Mouse (Mus musculus) Muller cell, postnatal 12 days (primary cell): ENCODE results near the gene Elmod3.

Experiments
- DNase-seq: peaks from one replicate; pipeline ENCODE4 v3.0.0-alpha.2; 2015; ENCODE audit errors: inconsistent ontology term

The Elmod3 gene

DNA sequence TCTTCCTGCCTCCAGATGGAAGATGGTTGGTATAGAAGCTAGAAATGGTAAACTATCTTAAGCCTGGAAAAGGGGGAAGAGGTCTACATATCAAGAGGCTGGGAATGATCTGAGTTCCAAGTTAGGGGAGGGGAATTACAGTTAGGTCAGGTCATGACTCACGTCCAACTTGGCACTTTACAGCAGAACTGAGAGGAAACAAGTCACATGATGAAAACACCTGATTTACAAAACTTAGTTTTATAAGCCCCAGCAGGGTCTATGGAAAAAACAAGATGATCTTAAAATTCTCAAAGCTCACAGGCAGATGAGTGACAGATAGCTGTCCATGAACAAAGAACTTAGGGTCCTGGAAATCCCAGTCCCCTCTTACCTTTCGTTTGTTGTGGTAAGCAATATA lies 16.9 kb upstream of the Elmod3 start:
- DNase-seq: no peak

DNA sequence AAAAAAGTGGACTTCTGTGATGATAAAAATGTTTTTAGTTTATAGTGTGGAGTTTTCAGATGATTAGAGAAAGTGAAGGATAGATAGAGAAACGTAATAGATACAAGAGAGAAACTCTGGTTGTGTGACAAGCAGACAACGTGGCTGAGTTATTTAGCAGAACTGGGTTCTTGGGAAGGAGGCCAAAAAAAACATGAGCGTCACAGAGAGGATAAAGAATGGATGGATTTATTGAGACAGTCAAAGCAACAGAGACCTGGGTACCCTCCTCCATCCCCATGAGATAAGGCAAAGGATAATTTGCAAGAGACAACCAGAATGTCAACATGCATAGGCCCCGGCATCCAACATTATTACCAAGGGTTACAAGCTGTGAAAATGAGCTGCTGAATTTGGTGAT lies 12.0 kb upstream of the Elmod3 start:
- no peak for DNase-seq

DNA sequence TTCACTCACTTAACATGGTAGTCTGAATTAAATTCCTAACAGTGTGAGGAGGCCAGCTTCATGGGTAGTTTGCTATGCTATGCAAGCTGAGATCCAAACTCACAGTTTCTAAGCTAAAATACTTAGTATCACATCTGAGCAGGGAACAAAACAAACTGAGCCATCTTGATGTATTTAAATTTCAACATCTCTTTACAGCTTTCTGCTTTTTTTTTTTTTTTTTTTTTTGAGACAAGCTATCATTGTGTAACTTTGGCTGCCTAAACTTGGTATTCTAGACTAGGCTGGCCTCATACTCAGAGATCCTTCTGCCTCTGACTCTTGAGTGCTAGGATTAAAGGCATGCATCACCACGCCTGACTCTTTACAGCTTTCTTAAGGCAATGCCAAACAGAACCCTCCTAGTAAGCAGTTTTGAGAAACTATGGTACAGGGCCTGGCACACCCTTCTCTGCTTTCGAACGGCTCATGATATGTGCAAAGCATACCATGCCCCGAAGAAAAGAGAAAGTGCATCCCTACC lies 10.5 kb upstream of the Elmod3 start:
- no peak for DNase-seq

DNA sequence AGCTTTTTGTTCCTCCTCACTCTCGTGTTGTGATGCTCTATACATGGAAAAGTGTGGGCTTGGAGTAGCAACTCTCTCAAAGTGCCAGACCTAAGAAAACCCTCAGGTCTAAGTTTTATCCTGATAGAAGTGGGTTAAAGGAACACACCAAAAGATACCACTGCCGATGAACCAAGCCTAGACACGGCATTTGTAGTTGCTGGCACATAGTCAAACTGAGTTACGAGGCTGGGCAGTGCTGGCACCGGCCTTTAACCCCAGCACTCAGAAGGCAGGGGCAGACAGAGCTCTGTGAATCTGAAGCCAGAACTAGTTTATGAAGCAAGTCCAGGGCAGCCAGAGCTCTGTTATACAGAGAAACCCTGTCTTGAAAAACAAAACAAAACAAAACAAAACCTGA lies 9.5 kb upstream of the Elmod3 start:
- no peak for DNase-seq

DNA sequence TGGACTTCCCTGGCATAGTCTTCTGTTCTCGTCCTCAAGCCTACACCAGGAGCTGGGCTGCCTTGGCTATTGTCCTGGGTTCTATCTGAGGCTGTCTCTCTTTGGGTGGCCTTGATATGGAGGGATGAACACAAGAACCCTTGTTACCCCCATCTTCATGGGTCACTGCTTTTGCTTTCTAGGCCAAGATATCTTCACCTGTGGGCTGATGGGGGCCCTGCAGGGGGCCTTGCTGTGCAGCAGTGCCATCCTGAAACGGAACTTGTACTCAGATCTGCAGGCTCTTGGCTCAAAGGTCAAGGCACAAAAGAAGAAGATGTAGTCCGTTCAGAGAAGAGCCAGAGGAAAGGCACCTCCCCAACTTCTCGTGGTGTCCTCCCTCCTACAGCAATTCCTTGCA lies 8.8 kb upstream of the Elmod3 start:
- no peak for DNase-seq

DNA sequence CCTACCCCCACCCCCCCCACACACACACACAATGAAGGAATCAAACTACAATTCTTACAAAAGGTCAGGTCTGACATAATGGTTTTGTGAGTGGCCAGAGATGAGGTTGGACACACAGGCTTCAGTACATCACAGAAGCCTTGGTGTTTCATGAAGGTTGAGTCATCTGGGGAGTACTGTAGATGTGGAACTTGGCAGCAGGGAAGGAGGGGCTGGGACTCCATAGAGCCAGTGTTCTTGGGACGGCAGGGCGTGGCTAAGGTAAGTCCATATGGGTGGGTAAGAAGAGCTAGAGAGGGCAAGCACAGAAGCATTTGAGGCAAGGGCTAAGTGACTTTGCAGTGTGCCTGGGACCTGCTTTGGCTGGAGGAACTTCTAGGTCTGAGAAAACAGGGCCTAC lies 5.9 kb upstream of the Elmod3 start:
- DNase-seq: no peak

DNA sequence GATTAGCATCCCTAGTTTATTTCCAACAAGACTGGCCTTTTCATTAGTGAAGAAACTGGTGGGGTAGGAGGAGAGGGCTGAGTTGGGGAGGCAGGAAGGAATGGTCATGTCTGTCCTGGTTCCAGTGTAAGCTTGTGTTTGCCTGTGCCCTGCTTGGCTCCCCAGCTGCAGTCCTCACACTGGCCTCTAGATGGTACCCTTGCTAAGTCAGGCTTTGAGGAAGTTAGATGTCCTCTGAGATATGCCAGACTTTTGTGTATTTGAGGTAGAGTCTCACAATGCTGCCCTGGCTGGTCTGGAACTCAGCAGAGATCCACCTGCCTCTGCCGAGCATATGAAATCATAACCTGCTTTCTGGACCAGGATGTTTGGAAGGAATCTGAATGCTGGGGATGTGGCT lies 3.5 kb upstream of the Elmod3 start:
- peak; percentile 54 for DNase-seq

DNA sequence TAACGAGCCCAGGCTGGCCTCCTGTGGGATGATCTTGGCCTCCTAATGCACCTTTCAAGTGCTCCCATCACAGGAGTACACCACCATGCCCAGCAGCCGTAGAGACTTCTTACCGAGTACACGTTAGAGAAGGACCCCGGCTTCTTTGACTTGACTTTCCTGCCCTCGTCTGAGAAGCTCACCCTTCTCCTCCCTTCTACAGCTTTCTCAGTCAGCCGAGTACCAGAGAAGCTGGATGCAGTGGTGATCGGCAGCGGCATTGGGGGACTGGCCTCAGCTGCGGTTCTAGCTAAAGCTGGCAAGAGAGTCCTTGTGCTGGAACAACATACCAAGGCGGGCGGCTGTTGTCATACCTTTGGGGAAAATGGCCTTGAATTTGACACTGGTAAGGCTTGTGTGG lies 2.6 kb upstream of the Elmod3 start:
- DNase-seq: no peak

DNA sequence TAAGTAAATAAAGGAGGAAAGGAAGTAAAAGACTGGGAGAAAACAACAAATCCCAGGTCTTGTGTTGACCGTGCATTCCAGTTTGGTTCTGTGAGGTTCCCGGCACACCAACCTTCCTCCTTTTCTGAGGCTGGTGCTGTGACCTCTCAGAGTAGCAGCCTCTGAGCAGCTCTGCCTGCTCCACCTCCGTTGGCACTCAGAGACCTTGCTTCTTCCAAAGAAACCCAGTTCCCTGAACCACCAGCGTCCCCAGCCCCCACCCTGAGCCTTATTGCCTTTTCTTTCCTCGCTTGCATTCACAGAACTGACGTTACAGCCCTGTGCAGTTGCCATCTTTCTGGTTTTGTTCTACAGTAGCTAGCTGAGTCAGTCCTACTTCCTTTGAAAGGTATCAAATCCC lies 2.0 kb upstream of the Elmod3 start:
- DNase-seq: no peak

DNA sequence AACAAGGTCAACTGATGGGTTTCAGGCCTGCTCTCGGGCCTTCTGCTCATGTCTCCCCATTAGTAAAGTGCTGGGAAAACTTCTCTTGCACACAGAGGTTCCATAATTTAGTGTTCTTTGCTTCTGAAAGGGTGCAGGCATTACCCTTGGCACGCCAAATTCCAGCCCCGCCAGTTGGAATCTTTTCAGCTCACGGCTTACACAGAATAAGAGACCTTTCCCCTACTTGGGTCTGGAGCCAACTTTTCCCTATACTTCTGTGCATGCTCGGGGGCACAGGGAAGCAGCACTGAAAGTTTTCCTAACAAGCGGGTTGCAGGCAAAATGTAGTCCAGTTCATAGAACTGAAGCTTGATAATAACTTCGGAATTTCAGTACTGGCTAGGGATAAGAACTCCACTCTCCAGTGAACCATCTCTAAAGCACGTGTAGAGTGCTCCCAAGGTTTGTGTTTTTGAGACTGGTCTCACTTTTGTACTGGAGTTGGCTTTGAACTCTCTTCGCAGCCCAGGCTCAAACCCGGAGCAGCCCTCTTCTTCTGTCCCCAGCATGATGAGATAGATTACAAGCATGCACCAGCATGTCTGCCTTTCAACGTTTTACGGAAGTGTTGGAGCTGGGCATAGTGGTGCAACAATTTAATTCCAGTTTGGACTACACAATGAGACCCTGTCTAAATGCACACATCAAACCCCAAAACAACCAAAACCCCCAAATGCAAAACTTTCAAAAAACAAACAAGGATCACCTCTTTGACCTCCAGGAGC lies 761 bp upstream of the Elmod3 start:
- no peak for DNase-seq

DNA sequence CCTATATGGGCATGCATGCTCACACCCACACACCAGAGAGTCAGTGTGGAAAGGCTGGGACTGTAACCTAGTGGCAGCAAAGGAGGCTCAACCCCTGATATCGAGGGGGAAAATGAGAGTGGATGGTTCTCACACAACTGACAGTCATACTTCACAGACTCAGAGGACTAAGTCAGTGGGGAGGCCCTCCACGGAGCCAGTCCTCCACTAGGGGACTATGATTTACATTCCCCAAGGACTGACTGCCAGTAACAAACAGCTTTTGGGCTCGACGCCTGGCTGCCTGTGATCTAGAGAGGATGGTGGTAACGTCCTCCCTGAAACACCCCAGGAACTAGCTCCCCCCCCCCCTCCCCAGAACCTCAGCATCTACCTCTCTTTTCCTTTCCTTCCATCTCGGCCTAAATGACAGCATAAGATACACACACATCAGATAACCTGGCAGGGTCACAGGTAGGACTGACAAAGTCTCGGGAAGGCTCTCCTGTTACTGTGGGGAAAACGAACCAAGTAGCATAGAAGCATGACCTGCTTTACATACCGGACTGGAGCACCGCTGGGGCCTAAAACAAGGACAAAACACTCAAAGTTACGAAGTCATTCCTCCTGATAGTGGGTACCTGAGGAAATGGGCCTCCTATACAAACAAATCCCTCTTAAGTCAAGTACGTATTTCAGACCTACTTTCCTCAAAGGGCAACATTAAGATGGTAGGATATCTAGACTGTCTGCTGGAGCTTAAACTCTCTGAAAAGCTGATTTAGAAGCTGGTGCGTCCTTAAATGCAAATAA lies 934 bp downstream of the Elmod3 start:
- peak; percentile 9 for DNase-seq

DNA sequence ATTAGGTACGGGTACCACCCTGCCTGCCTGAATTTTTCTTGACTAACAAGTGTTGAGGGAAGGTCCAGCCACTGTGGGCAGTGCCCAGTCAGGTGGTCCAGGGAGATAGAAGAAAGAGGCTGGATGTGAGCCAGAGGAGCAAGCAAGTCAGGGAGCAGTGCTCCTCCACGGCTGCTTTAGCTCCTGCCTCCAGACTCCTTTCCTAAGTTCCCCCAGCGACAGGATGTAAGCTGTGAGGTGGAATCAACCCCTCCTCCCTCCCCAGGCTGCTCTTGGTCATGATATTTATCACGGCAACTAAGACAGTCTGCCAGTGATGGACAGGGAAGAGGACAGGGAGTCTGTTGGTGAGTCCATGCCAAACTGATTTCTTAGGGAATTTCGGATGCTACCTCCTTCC lies 4.3 kb downstream of the Elmod3 start:
- no peak for DNase-seq

DNA sequence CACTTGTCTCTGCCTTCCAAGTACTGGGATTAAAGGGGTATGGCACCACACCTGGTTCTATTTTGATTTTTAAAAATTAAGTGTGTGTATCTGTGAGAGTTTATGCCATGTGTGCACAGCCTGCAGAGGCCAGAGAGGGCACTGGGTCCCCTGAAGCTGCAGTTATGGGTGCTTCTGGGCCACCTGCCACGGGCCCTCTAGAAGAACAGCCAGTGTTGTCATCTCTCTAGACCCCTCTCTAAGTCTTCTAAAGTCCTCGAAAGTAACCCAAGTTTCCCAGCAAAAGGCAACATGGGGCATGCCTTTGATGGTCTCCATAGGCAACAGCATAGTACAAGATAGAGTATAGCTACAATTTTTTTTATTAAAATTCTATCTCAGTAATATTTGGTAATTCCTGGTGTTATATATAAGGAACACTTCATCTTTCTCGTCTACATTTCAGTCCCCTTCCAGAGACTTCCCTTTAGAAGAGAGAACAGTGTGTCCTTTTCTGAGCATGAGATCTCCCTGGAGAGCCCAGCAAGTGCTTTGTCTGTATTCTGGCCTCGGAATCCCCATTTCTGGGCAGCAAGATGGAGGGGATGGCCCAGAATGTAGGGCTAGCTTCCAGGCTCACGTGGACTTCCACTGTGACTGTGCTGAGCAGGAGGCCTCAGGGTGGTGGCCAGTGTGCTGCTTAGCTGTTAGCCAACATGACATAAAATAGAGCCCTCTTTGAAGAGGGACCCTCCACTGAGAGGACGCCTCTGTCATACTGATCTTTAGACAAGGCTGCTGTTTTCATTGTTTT lies 5.0 kb downstream of the Elmod3 start:
- DNase-seq: no peak

DNA sequence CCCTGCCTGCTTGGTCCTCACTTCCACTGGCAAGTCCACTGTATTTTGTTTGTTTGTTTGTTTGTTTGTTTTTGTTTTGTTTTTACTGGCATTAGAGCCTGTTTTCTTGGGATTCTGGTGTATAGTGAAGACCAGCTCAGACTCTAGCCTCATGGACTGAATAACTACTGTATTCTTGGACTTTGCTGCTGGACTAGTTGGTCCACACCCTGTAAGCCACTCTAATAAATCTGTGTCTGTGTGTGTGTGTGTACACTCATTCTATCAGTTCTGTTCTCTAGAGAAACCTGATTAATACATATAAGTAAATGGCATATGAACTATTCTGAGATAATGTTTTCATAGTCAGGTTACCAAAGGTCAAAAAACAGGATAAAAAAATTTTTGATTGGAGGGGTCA lies 8.1 kb downstream of the Elmod3 start:
- no peak for DNase-seq

DNA sequence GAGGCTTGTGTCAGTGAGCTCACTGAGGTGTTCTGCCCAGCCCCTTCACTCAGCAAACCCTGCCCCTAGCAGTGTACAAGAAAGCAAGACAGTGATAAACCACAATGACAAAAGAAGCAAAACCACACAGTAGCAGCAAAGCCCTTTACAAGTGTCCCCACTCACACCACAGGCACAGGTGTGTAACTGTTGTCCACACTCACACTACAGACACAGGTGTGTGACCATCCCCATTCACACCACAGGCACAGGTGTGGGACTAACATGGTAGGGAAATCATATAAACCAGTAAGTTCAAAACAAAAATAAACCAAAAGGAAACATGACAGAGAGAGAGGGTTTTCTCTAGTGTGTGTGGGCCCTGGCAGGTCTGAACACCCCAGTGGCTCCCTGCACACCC lies 9.9 kb downstream of the Elmod3 start:
- DNase-seq: no peak

DNA sequence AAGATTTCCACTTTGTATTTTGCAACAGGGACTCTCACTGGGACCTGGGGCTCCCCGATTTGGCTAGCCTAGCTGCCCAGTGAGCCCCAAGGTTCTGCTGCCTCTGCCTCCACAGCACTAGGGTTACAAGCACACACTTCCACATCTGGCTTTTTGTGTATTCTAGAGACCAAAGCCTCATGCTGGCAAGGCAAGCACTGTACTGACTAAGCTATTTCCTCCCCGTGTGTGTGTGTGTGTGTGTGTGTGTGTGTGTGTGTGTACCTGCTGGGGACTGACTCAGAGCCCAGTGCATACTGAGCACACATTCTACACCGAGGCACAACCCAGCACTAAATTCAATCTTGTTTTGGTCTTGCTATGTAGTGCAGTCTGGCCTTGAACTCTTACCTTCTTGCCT lies 11.5 kb downstream of the Elmod3 start:
- no peak for DNase-seq

DNA sequence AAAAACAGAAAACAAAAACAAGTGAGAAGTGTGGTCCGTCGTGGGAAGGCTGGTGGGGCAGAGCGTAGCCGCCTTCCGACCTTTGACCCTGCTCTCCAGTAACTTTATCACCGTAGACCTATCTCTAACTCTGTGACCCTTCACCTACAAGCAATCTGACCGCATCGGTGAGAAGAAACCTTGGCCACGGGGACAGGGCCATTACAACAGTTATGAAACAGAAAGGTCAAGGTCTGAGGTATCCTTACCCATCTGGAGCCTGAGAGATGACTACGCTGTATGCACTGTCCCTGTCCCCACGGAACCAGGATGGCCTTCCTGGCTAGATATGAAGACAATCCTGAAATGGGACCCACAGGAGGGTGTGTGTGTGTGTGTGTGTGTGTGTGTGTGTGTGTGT lies 14.1 kb downstream of the Elmod3 start:
- no peak for DNase-seq

DNA sequence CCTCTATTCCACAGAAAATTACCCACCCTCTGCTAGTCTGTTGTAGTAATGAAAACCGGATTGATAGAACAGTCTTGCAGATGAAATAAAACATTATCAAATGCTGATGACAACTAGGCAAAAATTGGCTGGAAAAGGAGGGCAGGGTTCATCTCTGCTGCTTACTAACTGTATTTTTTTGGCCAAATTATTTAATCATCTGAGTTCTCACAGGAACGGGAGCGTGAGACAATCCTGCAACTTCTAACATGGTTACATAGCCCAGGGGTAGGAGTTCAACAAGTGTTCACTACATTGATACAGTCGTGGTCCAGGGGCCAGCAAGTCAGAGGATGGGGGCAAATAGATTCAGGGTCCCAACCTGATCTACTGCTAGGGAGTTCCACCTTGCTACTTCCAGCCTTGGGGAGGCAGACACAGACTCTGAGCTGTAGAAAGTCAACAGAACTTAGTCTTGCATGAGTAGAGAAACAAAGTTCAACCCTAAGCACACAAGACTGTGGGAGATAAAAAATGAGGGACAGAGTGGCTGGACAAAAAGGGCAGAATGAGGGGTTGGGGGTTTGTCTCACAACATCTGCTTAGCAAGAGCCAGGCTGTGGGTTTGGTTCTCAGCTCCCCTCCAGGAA lies 14.9 kb downstream of the Elmod3 start:
- DNase-seq: no peak

DNA sequence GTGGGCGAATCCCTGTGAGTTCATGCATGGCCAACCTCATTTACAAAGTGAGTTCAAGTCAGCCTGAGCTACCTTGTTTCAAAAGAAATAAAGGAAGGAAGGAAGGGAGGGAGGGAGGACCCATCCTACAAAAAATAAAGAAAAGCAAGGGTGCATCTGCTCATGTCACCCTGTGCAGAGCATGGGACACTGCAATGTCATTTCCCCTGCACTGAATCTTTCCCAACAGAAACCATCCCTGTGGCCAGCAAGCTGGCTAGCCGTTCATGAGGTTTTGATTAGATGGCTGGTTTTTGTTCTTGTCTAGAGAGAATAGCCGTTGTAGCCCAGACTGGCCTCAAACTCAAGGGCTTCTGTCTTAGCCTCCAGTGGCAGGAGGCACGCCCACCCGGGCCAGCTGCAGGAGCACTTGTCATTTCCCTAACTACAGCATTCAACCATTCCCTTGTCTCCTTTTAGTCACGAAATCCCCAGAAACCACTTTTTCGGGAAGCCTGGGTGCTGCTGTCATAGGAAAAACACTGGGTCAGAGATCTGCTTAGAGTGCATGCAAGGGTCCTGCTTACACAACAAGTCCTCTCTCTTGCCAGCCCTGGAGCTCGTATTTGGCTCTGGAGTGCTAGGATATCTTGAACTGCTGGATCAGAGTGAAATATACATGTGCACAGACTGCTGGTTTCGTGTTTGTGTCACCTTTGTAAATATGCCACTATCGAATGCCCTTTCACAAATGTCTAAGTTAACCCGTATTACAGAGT lies 16.4 kb downstream of the Elmod3 start:
- DNase-seq: no peak

DNA sequence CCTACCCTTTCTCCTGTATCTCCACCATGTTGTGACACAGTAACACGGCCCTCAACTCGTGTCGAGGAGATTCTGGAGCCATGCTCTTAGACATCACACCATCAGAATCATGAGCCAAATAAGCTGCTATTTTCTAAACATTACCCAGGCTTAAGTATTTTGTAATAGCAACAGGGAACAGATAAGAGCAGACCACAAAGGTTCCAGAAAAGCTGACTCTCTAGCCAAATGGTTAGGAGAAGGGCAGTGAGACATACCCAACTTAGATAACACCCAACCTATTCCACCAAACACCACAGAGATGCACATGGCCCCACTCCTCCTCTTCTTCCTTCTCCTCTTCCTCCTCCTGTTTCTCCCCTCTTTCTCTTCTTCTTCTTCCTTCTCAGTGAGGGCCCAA lies 22.2 kb downstream of the Elmod3 start:
- DNase-seq: no peak

DNA sequence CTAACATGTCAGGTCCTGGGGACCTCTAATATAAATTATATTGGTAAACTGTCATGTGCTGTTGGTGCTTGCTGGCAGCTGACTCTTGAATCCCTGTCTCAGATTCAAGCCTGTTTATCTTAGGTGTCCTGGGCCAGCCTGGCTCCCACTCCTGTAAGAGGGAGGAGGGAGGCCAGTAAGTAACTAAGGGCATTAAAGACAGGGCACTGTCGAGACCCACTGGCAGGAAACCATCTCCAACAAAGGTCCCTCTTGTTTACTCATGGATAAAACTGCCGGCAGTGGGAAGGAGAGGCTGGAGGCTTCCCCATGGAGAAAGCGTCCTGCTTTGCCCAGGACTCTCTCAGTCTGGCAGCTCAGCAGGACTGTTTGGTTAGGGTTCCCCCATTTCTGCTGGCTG lies 26.4 kb downstream of the Elmod3 start:
- no peak for DNase-seq
